Mouse (Mus musculus): ENCODE measurements at regions not wholly inside any gene's neighbourhood (a gene's known extent, or its start where the extent isn't known, plus 50 kb on each side); places are given as distances from the start of the nearest gene placed in this dataset.
"Not testable (repeated sequence)": the region's sequence is repeated elsewhere in the genome, so short reads cannot be mapped to it uniquely, and the experiment has no call there.

GRCm38 (mm10) chr10:104592009-104592603 lies 398.3 kb downstream of the Gm4340 start:
- no peak for DNase-seq

- no peak for DNase-seq
These were observed 402.1 kb downstream of the Gm4340 start for GRCm38 (mm10) chr10:104595920-104596319.

GRCm38 (mm10) chr10:104627629-104628028 lies 433.8 kb downstream of the Gm4340 start:
- no peak for DNase-seq

GRCm38 (mm10) chr10:104651020-104651419 lies 457.2 kb downstream of the Gm4340 start:
- no peak for DNase-seq

GRCm38 (mm10) chr10:104660298-104660697 lies 466.5 kb downstream of the Gm4340 start:
- DNase-seq, result no peak

- DNase-seq, result peak; percentile 6
These were observed 467.8 kb downstream of the Gm4340 start for GRCm38 (mm10) chr10:104661672-104662071.

GRCm38 (mm10) chr10:104668286-104668685 lies 474.4 kb downstream of the Gm4340 start:
- no peak for DNase-seq

GRCm38 (mm10) chr10:104684717-104685336 lies 491.0 kb downstream of the Gm4340 start:
- DNase-seq, result no peak

GRCm38 (mm10) chr10:104685857-104686256 lies 492.0 kb downstream of the Gm4340 start:
- DNase-seq, result no peak

GRCm38 (mm10) chr10:104686669-104687068 lies 492.8 kb downstream of the Gm4340 start:
- no peak for DNase-seq

- DNase-seq, result no peak
These were observed 501.1 kb downstream of the Gm4340 start for GRCm38 (mm10) chr10:104694974-104695373.

GRCm38 (mm10) chr10:104708926-104709325 lies 515.1 kb downstream of the Gm4340 start:
- no peak for DNase-seq

GRCm38 (mm10) chr10:104713281-104713915 lies 519.6 kb downstream of the Gm4340 start:
- DNase-seq, result not testable (repeated sequence)
